Mouse (Mus musculus) spleen, adult 18-20 months (tissue): Measurements from ENCODE around the gene C1qb.

Experiments used
- DNase-seq, 2 experiments: peaks; one replicate each; pipeline ENCODE4 v3.0.0; 2022; ENCODE audit warnings: mixed read lengths in 2 of 2

The C1qb gene

GRCm38 (mm10) chr4:136893691-136894543 lies 7.9 kb upstream of the C1qb start:
- no peak for DNase-seq

- no peak for DNase-seq
Observed at GRCm38 (mm10) chr4:136892811-136893210, 6.8 kb upstream of the C1qb start, which contains the start of gene C1qc. Gene C1qc (minus strand): TSS chr4:136893065.

GRCm38 (mm10) chr4:136892371-136892770 lies 6.4 kb upstream of the C1qb start:
- DNase-seq = no peak

GRCm38 (mm10) chr4:136891115-136891514 lies 5.1 kb upstream of the C1qb start:
- DNase-seq = no peak

- no peak for DNase-seq
Observed at GRCm38 (mm10) chr4:136889981-136890380, 4.0 kb upstream of the C1qb start.

- no peak for DNase-seq
Observed at GRCm38 (mm10) chr4:136887714-136888113, 1.7 kb upstream of the C1qb start.

GRCm38 (mm10) chr4:136878601-136879000 lies 7.4 kb downstream of the C1qb start:
- DNase-seq = no peak

- DNase-seq = no peak
Observed at GRCm38 (mm10) chr4:136878171-136878570, 7.8 kb downstream of the C1qb start.

- DNase-seq = peak in 1 of 2 experiments; percentile 9
Observed at GRCm38 (mm10) chr4:136876971-136877370, 9.0 kb downstream of the C1qb start.

GRCm38 (mm10) chr4:136875012-136875411 lies 11.0 kb downstream of the C1qb start:
- DNase-seq = no peak

GRCm38 (mm10) chr4:136868371-136868770 lies 17.6 kb downstream of the C1qb start:
- DNase-seq = no peak

GRCm38 (mm10) chr4:136867690-136868345 lies 18.2 kb downstream of the C1qb start:
- no peak for DNase-seq

- no peak for DNase-seq
Observed at GRCm38 (mm10) chr4:136865531-136865930, 20.5 kb downstream of the C1qb start.

GRCm38 (mm10) chr4:136864751-136865470 lies 21.1 kb downstream of the C1qb start:
- DNase-seq = no peak

GRCm38 (mm10) chr4:136863517-136863916 lies 22.5 kb downstream of the C1qb start:
- no peak for DNase-seq

GRCm38 (mm10) chr4:136862411-136862810 lies 23.6 kb downstream of the C1qb start:
- no peak for DNase-seq

GRCm38 (mm10) chr4:136861806-136862205 lies 24.2 kb downstream of the C1qb start:
- no peak for DNase-seq

- no peak for DNase-seq
Observed at GRCm38 (mm10) chr4:136860022-136860421, 26.0 kb downstream of the C1qb start.

GRCm38 (mm10) chr4:136855081-136855480 lies 30.9 kb downstream of the C1qb start:
- no peak for DNase-seq

- DNase-seq = no peak
Observed at GRCm38 (mm10) chr4:136852989-136853388, 33.0 kb downstream of the C1qb start.

GRCm38 (mm10) chr4:136852119-136852518 lies 33.9 kb downstream of the C1qb start:
- no peak for DNase-seq

GRCm38 (mm10) chr4:136848565-136848964 lies 37.4 kb downstream of the C1qb start:
- no peak for DNase-seq

- no peak for DNase-seq
Observed at GRCm38 (mm10) chr4:136847166-136847565, 38.8 kb downstream of the C1qb start.
